Mouse (Mus musculus): Measurements from ENCODE around the gene Ctdnep1.
A peak's percentile ranks its signal among the peaks of the same experiment; 100 is the strongest.

Gene Ctdnep1

DNA sequence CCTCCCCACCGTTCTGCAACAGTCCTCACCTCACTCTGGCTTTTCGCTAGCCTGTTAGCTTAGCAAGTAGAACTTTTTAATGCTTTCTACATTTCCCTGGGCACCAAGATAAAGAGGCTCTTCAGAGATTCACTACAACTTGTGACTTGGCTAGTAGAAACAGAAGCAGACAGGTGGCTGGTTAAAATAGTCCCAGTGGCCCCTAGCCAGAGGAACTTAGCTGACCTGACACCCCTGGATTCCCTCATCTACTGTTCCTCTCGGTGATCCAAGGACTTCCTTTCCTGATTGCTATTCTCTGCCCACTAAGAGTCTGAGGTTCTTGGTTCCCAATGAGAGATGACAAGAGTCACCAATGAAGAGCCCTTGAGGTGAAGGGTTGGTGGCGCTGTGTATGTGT, 2.4 kb downstream of the Ctdnep1 start:
- peak; percentile 88 for DNase-seq (ENCODE audit: low read depth, low spot score)

DNA sequence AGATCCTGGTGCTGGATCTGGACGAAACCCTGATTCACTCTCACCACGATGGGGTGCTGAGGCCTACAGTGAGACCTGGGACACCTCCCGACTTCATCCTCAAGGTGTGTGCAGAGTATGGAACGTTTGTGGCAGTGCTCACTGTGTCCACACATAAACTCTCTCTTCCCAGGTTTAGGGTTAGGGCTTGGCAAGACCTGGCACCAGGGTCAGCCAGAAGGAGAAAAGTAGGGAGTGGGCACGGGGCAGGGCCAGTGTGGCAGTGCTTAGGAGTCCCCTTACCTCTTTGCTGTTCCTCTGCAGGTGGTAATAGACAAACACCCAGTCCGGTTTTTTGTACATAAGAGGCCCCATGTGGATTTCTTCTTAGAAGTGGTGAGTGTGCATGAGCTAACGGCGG, 3.5 kb downstream of the Ctdnep1 start:
- DNase-seq (ENCODE audit: low read depth, low spot score) = no peak

DNA sequence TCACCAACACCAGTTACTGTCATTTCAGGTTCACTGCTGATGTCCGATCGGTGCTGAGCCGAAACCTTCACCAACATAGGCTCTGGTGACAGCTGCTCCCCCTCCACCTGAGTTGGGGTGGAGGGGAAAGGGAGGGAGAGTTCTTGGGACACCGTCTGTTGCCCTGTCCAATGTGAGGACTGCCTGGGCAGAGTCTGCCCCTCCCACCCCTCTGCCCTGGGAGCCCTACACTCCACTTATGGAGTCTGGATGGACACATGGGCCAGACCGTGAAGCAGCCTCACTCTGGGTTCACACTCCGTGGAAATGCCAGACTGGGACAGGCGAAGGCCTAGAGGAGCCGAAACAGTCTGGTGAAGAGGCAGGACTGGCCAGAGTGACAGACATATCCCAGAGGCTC, 9.0 kb downstream of the Ctdnep1 start:
- no peak for DNase-seq (ENCODE audit: low read depth, low spot score)

DNA sequence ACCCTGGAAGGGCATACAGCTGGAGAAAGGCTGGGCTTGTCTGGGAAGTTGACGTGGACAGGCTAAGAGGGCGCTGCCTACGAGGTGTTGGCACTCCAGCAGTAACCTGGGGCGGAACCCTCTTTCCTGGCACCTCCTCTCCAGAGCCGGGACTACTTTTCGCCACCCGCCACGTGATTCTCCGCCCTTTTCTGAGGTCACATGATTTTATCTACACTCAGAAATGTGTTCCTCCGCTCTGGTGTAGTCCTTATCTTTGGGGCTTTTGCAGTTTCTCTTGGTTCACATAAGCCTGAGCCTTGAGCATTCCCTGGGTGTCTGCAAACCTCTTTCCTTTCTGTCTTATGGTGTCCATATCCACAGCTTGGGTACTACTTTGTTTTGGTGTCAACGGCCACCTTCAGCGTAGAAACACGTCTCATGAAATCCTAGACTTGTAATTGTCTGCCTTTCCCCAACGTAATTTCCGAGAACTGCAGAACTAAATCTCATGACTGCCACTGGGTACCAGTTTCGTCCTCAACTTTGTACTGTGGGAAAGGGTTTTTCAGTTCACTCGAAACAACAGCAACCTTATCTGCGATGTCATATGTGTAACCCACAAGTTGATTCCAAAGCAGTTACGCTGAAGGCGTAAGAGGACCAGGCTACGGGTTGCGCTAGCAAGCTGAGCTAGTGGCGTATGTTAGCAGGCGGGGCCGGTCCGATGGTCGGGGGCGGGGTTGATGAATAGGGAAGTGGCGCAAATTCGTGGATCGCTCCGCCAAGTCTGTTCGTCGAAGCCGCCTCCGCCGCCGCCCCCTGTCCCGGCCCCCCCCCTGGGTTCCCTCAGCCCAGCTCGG, 10.1 kb downstream of the Ctdnep1 start, which contains the start of gene Gabarap:
Gabarap (plus strand) TSS at position 294 of the 842 bp plus-strand sequence.
- peak; percentile 97 for DNase-seq (ENCODE audit: low read depth, low spot score)

DNA sequence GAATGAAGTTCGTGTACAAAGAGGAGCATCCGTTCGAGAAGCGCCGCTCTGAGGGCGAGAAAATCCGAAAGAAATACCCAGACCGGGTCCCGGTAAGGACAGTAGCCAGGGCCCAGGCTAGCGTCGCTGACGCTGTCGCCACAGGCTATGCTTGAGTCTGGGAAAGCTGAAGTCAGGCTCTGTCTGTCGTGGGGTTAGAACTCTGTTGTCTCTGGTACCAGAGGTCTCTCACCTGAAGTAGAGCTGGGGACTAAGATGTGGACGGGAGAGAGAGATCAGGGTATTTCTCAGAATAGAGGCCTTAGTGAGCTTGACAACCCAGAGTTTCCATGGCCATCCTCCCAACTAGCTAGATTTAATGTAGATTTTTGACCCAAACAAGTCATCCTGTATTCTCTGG, 10.8 kb downstream of the Ctdnep1 start:
- no peak for DNase-seq (ENCODE audit: low read depth, low spot score)

DNA sequence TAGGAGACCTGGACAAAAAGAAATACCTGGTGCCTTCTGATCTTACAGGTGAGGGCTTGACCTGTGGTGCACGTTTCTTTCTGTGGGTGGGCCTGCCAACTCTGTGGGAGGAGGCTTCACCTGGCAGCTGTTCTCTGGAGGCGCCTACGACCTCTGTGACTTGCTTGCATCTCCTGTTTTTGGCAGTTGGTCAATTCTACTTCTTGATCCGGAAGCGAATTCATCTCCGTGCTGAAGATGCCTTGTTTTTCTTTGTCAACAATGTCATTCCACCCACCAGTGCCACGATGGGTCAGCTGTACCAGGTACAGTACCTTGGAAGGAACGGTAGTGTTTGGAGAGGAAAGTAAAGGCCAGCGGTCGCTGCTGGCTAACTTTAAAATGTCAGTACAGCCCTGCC, 11.4 kb downstream of the Ctdnep1 start:
- no peak for DNase-seq (ENCODE audit: low read depth, low spot score)

DNA sequence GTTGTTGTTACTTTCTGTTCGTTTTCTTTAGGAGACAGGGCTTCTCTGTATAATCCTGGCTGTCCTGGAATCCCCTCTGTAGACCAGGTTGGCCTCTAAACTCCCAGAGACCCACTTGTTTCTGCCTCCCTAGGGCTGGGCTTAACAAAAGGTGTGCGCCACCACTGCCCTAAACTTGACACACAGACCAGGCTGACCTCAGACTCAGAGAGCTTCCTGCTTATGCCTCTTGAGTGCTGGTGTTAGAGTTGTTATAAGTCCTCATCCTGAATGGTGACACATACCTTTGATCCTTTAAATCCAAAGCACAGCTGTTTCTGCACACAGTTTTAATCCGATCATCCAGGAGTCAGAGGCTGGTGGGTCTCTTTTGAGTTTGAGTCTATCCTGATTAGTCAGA, 12.0 kb downstream of the Ctdnep1 start:
- DNase-seq (ENCODE audit: low read depth, low spot score) = no peak

DNA sequence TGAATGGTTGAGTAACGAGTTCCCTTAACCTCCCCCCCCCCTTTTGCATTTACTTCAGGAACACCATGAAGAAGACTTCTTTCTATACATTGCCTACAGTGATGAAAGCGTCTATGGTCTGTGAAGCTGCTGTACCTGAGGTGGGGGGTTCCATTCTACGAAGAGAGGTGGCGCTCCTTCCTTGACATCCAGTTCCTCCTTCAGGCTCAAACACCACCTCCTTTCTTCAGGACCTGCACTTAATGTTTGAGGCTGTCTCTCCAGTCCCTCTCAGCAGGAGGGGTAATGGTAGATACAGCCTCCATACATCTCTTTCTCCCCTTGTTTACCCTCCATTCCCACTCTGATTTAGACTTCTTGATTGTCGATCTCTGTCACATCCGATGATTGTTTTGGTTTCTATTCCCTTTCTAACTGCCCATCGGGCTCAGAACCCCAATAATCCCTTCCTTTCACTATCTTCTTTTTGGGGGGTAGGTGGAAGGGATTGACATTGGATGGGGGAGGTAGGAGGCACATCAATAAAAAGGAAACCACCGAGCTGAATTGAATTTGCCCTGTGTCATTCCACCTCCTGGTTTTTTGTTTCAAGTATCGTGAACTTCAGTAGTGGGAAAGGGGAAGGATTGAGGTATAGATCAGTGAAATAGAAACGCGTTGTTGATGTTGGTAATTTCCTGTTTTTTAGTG, 13.6 kb downstream of the Ctdnep1 start:
- no peak for DNase-seq (ENCODE audit: low read depth, low spot score)

DNA sequence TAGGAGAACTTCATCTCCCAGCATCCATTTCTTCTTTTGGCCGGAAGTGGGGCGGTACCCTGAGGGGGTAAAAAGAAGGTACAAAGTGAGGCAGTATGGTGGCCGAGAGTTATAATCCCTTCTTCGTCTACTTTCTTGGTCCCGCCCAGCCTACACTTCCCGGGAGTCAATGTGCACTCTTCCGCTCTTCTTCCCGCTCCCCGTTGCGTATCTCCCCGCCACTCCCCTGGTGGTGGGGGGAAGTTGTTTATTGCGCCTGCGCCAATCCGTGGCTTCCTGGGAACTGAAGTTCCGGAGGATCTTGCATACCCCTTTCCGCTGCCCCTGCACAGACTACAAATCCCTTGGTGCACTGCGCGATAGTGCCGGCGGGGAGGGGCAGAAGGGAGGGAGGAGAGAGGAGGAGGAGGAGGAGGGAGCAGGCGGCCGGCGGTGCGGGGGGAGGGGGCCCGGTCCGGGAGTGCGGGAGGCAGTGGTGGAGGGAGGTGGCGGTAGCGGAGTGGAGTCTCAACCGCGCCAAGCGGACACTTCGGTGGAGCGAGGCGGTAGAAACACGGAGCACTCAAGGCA, 14.5 kb downstream of the Ctdnep1 start, which contains the start of gene Phf23:
Phf23 (plus strand) TSS at position 387 of the 570 bp plus-strand sequence.
- peak; percentile 100 for DNase-seq (ENCODE audit: low read depth, low spot score)

DNA sequence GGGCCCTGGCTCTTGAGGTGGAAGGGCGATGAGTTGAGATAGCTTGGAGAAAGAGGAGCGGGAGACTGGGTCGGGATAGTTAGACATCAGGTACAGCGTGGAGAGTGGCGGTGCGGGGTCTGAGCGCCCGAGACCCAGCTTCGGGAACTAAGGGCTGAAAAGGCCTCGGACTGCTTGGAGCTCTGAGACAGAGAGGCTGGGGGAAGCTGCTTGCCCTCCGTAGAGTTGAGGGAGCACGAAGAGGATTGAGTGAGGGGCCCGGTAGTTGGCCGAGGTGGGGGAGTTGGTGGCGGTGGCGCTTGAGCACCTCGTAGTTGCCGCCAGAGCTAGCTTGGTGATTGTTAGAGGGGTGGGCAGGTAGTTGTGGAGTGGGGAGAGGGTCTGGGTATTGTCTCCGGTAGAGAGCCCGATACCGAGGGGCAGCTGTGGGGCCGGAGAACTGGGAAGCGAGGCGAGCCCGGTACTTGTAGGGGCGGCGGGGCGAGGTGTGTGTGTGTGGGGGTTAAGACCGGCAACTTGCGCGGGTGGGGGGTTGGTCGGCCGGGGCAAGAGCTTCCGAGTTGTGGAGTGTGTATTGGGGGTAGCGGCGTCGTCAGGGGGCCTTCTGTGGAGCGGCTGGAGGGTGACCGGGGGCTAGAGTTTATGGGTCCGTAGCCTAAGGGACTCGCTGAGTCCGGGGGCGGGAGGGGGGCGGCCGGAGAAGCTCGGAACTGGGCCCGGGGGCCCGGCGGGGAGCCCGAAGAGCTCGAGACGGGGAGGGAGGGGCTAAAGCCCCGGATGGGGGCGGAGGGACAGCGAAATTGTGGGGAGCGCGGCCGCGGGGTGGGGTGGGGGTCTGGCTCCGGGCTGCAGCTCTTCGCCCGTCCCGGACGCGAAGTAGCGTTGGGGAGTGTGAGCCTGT, 15.5 kb downstream of the Ctdnep1 start:
- no peak for DNase-seq (ENCODE audit: low read depth, low spot score)

DNA sequence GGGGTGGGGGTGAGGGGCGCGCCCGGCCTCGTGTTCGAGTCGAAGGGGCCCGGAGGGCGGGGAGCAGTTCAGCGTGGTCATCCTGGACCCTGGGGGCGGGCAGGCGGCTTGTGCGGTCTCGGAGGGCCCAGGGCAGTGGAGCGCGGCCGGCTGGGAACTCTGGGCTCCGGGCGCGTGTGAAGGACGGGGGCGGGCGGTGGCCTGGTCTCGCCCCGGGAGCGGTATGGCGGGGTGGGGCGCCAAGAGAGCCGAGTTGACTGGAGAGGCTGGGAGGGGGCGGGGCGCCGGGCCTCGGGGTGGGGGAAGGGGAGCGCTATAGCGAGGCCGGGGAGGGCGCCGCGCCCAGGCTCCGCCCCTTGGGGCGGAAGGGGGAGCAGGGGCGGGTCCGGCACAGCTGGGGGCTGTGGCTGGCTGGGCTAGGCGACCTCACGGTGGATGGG, 16.1 kb downstream of the Ctdnep1 start:
- peak; percentile 84 for DNase-seq (ENCODE audit: low read depth, low spot score)

DNA sequence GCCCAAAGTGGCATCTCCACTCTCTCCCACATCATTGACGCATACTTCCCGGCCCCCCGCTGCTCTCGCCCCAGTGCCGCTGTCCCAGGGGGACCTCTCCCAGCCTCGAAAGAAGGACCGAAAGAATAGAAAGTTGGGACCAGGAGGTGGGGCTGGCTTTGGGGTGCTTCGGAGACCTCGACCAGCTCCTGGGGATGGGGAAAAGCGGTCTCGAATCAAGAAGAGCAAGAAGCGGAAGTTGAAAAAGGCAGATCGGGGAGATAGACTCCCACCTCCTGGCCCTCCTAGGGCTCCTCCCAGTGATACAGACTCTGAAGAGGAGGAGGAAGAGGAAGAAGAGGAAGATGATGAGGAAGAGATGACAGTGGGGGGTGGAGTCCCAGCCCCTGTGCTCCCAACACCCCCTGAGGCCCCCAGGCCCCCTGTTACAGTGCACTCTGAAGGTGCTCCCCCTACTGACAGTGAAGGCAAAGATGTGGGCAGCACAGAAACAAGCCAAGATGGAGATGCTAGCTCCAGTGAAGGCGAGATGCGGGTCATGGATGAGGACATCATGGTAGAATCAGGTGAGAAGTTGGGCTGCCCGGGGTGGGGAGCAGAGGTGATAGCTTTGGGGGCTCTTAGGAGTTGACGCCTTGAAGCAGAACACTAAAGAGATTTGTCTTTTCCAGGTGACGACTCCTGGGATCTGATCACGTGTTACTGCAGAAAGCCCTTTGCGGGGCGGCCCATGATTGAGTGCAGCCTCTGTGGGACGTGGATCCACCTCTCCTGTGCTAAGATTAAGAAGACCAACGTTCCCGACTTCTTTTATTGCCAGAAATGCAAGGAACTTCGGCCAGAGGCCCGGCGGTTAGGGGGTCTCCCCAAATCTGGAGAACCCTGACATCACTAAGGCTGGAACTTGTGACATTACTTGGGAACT, 17.9 kb downstream of the Ctdnep1 start:
- no peak for DNase-seq (ENCODE audit: low read depth, low spot score)

DNA sequence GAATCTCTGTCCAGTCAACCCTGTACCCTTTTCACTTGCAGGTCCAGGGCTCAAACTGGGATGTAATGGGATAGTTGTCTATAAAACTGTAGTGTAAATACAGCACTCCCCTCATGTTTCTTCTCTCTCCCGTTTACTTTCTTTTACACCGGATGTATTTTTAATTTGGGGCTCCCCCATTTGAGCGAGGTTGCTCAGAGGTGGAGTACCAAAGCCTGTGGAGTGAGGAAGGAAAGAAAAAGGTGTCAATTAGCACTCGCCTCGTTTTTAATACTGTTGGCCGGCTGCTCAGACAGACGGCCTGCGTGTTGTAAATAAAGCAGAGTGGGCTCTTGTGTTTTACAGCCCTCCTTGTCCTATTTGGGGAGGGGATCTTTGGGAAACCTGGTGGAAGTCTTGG, 18.7 kb downstream of the Ctdnep1 start:
- DNase-seq (ENCODE audit: low read depth, low spot score) = no peak

DNA sequence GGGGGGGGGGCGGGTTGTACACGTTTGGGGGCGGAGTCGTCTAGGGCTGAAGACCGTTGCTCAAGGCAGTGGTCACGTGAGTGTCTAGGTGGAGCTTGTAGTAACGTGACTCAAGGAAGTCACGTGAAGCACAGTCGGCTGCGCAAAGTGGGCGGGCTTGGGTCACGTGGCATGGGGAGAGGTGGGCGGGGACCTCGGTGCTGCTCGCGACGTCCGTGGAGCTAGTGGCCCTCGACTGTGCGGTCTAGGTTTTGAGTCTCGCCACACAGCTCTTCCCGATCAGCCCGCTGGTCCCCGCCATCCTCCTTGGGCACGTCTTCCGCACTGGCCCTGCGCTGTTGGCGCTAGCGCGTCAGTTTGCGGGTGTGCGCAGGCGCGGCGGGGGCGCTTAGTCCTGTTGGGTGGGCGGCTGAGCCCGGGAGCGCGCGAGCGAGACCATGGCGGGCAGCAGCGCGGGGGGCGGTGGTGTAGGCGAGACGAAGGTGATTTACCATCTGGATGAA, 19.5 kb downstream of the Ctdnep1 start, which contains the start of gene Dvl2:
Dvl2 (plus strand) TSS at position 200 of the 503 bp plus-strand sequence.
- peak; percentile 98 for DNase-seq (ENCODE audit: low read depth, low spot score)

DNA sequence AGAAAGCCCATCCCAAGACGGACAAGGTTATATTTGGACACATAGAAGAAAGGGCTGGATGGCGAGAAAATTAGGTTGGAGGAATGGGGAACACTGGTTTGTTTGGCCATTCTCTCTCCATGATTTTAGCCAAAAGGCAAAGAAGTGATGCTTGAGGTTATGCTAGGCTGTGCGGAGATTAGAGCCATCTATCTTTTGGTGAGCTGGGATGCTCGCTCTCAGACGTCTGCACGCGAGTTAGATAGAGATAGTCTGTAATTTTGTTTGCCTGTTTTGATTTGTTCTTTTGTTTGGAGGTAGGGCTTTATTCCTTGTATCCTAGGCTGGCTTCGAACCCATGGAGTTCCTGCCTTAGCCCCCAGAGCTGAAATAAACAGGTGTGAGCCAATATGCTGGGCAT, 20.2 kb downstream of the Ctdnep1 start:
- no peak for DNase-seq (ENCODE audit: low read depth, low spot score)

DNA sequence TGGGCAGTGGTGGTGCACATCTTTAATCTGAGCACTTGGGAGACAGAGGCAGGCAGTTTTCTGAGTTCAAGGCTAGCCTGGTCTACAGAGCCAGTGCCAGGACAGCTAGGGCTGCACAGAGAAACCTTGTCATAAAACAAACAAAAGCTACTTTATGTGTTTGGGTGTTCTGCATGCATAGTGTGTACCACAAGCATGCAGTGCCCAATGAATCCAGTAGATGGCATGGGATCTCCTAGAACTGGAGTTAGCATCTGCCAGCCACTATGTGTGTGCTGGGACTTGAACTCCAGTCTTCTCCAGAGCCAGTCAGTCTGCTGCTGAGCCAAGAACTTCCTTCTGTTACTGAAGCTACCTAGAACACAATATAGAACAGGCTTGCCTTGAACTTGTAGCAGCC, 20.9 kb downstream of the Ctdnep1 start:
- DNase-seq (ENCODE audit: low read depth, low spot score) = no peak

DNA sequence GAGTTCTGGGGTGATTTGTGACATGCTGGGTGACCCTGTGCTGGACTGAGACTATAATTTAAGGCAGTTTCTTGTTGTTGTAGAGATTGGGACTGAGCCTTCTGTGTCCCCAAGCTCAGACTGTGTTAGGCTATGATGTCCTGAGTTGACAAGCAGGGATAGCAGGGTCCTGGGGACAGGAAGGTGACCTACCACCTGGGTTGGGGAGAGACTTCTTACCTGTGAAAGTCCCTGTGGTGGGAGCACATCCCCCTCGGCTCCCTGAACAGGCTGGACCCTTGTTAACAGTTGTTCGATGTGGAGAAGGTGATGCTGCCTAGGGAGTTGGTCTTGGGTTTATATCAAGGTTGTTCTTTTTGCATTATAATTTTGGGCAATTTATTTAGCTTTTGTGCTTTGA, 21.5 kb downstream of the Ctdnep1 start:
- DNase-seq (ENCODE audit: low read depth, low spot score) = no peak

DNA sequence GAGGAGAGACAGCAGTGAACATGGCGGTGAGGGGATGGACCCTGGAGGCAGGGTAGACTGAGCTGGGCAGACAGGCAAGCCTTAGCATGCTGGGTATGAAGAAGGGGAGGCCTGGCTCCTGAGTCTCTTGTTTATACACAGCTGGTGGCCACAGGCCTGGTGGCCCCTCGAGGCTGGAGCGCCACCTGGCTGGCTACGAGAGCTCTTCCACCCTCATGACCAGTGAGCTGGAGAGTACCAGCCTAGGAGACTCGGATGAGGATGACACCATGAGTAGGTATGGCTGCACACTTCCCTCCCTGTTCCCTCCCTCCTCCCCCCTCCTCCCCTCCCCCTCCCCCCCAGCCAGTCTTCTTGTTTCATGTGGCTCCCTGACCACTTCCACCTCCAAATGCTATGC, 24.6 kb downstream of the Ctdnep1 start:
- no peak for DNase-seq (ENCODE audit: low read depth, low spot score)

DNA sequence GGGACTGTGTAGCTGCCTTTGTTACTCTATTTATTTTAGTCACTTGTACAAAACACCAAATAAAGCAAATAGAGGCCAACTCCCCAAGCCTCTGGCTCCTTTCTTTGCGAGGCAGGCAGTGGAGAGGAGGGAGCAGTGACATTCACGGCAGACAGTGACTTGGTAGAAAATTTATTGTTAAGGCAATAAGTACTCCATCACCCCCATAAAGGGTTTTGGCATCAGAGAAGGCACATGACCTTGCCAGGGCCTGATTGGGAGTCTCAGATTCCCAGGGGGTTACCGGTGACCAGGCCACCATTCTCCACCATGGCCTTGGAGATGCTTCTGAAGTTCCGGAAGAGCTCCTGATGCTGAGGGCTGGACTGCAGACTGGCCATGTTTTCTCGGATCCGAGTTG, 29.1 kb downstream of the Ctdnep1 start:
- no peak for DNase-seq (ENCODE audit: low read depth, low spot score)

DNA sequence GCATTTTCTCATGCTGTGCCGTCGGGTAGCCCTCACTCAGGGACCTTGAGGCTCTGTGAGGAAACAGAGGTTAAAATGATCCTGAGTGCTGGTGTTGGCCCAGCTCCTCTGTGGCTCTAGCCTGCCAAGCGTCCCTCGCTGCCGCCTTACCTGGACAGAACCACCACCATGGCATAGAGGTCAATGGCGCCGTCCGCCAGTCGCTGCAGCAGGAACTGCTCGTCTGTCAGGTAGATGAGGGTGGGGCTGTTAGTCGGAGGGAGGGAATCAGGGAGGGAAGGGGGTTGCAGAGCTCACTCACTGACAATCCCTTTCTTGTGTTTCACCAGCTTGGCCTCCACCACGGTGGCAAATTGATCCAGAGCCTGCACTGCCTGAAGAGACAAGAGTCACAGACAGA, 29.6 kb downstream of the Ctdnep1 start:
- DNase-seq (ENCODE audit: low read depth, low spot score) = no peak

Data from skeletal muscle tissue, adult 2 months (tissue).